Mouse (Mus musculus) thymus, adult 2 months (tissue): ENCODE data around the gene Hsd17b1. TPM values are rescaled to one million over a fixed set of nuclear protein-coding genes. Genes with fewer than 3 reads are reported as not detected.

Experiments
- DNase-seq: peaks from one replicate; pipeline ENCODE4 v3.0.0; 2021
- H3K27ac ChIP-seq: fragments of 200-500 bp; 2 replicates; pipeline ENCODE4 v1.5.1; 2012; ENCODE audit warnings: low read length, control low read depth; ENCODE audit not compliant: control insufficient read depth, insufficient read depth
- H3K27me3 ChIP-seq: fragments of 200-500 bp; 2 replicates; pipeline ENCODE4 v1.6.1; 2012; ENCODE audit warnings: mild to moderate bottlenecking, low read length, moderate library complexity, mixed read lengths; ENCODE audit not compliant: control insufficient read depth, insufficient read depth
- H3K36me3 ChIP-seq: fragments of 200-500 bp; 2 replicates; pipeline ENCODE4 v1.6.1; 2012; ENCODE audit warnings: mild to moderate bottlenecking, low read length, moderate library complexity; ENCODE audit not compliant: control insufficient read depth, insufficient read depth
- H3K4me1 ChIP-seq: fragments of 200-500 bp; replicated peaks from 2 replicates; pipeline ENCODE4 v1.6.1; 2012; ENCODE audit warnings: low read length; ENCODE audit not compliant: control insufficient read depth, insufficient read depth
- H3K4me3 ChIP-seq: fragments of 200-500 bp; 2 replicates; pipeline ENCODE4 v1.5.1; 2012; ENCODE audit warnings: mild to moderate bottlenecking, low read length, control low read depth, moderate library complexity; ENCODE audit not compliant: control insufficient read depth, insufficient read depth
- CTCF ChIP-seq: fragments of 200-500 bp; IDR thresholded peaks from 2 replicates; pipeline ENCODE4 v1.5.1; 2012; ENCODE audit warnings: mild to moderate bottlenecking, control low read depth, low read length, moderate library complexity, borderline replicate concordance; ENCODE audit not compliant: control insufficient read depth, poor library complexity, insufficient read depth; ENCODE audit errors: extremely low read depth
- POLR2A ChIP-seq: fragments of 200-500 bp; IDR thresholded peaks from 2 replicates; pipeline ENCODE4 v1.6.1; 2012; ENCODE audit warnings: mild to moderate bottlenecking, low read length, control low read depth, moderate library complexity; ENCODE audit not compliant: control insufficient read depth, poor library complexity, insufficient read depth; ENCODE audit errors: extremely low read depth
- WGBS: fragments of 180-500 bp; shearing (Covaris S2); methylation state at CpG from one replicate; pipeline ENCODE4 v1.1.7; 2018; 5-methylcytosine and 5-hydroxymethylcytosine counted together
- polyA plus RNA-seq: library from polyadenylated mRNA; depleted of rRNA; stranded (reverse); fragments of >200 nt; gene quantifications from 2 replicates; pipeline ENCODE4 v1.2.3, GENCODE M21; 2012

Gene Hsd17b1
- polyA plus RNA-seq, 1 experiment: 0.93 TPM

DNA sequence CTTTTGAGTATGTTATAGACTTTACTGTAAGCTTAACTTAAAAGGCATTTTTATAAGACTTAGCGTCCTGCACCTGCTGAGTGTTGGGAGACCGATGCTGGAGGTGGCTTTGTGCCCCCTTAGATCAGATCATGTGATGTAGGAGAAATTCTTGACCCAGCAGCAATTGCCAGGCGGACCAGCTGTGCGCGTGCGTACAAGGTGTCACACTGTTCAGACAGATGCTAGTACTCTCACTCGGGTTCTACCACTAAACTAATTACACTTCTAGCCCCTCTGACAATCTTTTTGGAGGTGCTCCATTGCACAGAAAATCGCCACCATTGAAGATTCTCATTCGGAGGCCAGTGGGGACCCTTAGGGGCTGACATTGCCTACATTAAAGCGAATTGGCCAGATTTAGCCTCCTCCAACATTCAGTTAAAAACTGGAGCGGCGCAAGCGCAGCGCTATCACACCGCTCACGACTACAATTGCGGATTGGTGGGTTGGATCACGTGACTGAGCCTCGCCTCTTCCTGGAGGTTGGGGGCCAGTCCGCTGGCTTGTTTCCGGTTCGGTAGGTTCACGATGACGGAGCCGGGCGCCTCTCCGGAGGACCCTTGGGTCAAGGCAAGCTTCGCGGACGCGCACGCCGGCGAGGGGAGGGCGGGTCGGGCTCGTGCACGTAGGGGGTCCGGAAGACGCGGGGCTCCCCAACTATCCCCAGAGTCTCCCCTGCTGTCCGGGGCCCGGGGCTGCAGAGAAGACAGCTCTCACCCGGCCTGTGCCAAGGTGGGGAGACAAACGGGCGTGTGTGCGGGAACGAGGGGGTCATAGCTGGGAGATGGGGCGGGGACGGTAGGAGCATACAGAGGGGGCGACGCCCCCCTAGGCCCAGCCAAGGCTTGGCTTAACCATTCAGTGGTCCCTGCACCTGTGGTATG lies 8.8 kb downstream of the Hsd17b1 start, which contains the start of gene Mlx:
Gene Mlx (plus strand): TSS at position 522 of the 926 bp plus-strand sequence.
- Histone ChIP-seq H3K4me3 (peak within 1 kb of the TSS; percentile 54), H3K27ac (peak within 1 kb of the TSS; percentile 68), H3K4me1 (peaks cover 28% of the 10 kb centered on the region), H3K36me3 (peaks cover 31% of the 10 kb centered on the region), H3K27me3 (no peaks in the 10 kb centered on the region)
- 0 out of 2 replicates have a peak, but pooled peaks have one; percentile 9 for TF ChIP-seq CTCF
- peak; percentile 46; the same call in 1 of the 2 replicates for TF ChIP-seq POLR2A
- peak; percentile 89 for DNase-seq
- 2% methylated on average over 52 of the region's 52 CpGs for WGBS

- no peak for DNase-seq
- Histone ChIP-seq H3K4me1 (peaks cover 28% of the 10 kb centered on the region), H3K36me3 (peaks cover 37% of the 10 kb centered on the region), H3K27me3 (no peaks in the 10 kb centered on the region), H3K27ac (peak overlapping the region; percentile 16; the same call in 1 of the 2 replicates), H3K4me3 (peak overlapping the region; percentile 54)
- no peak for TF ChIP-seq POLR2A
- no peak; the same call in 1 of the 2 replicates for TF ChIP-seq CTCF
- 5% methylated on average over 8 of the region's 8 CpGs for WGBS
Observed at GRCm38 (mm10) chr11:101087682-101088055, 9.5 kb downstream of the Hsd17b1 start.

GRCm38 (mm10) chr11:101089931-101090330 lies 11.7 kb downstream of the Hsd17b1 start:
- no peak for DNase-seq
- peaks cover 40% of the 10 kb centered on the region for H3K36me3 ChIP-seq
- H3K27ac ChIP-seq: no peak overlapping the region
- H3K4me1 ChIP-seq: peaks cover 23% of the 10 kb centered on the region
- no peak for TF ChIP-seq CTCF
- no peak for TF ChIP-seq POLR2A
- H3K27me3 ChIP-seq: no peaks in the 10 kb centered on the region
- WGBS: 91% methylated on average over 1 of the region's 1 CpGs
- H3K4me3 ChIP-seq: no peak overlapping the region

DNA sequence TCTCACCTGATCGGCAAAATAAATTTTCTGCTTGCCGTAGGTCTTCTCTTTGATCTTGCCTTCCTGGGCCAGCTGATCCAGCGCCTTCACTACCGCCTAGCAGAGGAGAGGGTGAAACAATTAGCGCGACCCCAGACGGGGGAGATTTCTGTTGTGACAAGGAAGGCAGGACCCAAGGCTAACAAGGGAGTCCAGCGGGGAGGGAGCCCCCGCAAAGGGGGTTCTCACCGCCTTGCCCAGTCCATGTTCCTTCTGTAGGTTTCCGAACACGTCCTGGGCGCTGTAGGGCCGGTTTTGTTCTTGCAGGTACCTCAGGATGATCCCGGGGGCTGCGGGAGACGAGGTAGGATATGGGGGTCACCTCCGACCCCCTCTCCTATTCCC lies 16.7 kb downstream of the Hsd17b1 start:
- peaks cover 57% of the 10 kb centered on the region for H3K36me3 ChIP-seq
- peak overlapping the region; percentile 85 for H3K4me3 ChIP-seq
- peaks cover 8% of the 10 kb centered on the region; the same call in 1 of the 2 replicates for H3K4me1 ChIP-seq
- WGBS: under 1% methylated on average over 18 of the region's 18 CpGs
- no peaks in the 10 kb centered on the region for H3K27me3 ChIP-seq
- DNase-seq: no peak
- TF ChIP-seq CTCF: no peak
- TF ChIP-seq POLR2A: no peak
- H3K27ac ChIP-seq: no peak overlapping the region

GRCm38 (mm10) chr11:101095314-101096024 lies 17.3 kb downstream of the Hsd17b1 start, which contains the start of gene Psmc3ip:
Psmc3ip (minus strand) TSS chr11:101095436.
- peak; percentile 83; the same call in 1 of the 2 replicates for TF ChIP-seq CTCF
- TF ChIP-seq POLR2A: peak; percentile 78
- H3K4me1 ChIP-seq: peaks cover 8% of the 10 kb centered on the region; the same call in 1 of the 2 replicates
- peak; percentile 94 for DNase-seq
- WGBS: under 1% methylated on average over 43 of the region's 43 CpGs
- H3K36me3 ChIP-seq: peaks cover 57% of the 10 kb centered on the region
- peak within 1 kb of the TSS; percentile 81 for H3K27ac ChIP-seq
- H3K4me3 ChIP-seq: peak within 1 kb of the TSS; percentile 85
- H3K27me3 ChIP-seq: no peaks in the 10 kb centered on the region

DNA sequence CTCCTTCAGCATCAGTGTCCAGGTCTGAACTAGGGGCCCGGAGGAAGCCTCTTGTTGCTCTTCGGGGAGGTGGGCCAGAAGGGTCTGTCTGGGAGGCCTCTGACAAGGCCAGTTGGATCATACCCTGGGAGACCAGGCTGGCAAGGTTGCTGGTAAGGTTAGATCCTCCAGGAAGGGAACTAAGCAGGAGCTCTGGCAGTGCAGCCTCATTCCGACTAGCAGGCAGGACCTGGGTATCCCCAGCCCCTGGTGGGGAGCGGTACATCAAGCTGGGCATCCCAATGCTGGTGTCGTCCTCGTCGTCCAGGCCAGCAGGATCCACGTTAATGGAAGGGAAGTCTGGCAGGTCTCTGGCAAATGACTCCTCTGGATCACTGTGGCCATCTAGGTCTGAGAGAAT lies 20.0 kb downstream of the Hsd17b1 start:
- WGBS: 97% methylated on average over 8 of the region's 8 CpGs
- no peak for TF ChIP-seq CTCF
- no peak for TF ChIP-seq POLR2A
- peaks cover 58% of the 10 kb centered on the region for H3K36me3 ChIP-seq
- peaks cover 8% of the 10 kb centered on the region; the same call in 1 of the 2 replicates for H3K4me1 ChIP-seq
- H3K27ac ChIP-seq: no peak overlapping the region
- no peak overlapping the region for H3K4me3 ChIP-seq
- DNase-seq: no peak
- no peaks in the 10 kb centered on the region for H3K27me3 ChIP-seq
